Mouse (Mus musculus) midbrain, embryonic 16.5 days (tissue): ENCODE measurements at regions not wholly inside any gene's neighbourhood (a gene's known extent, or its start where the extent isn't known, plus 50 kb on each side); places are given as distances from the start of the nearest gene placed in this dataset.

Source experiments
- ATAC-seq: fragments of 200-750 bp; cut with Nextera tagmentation; 2 replicates; pipeline ENCODE4 v1.8.0; 2017; ENCODE audit warnings: moderate TSS enrichment
- H3K27ac ChIP-seq: fragments of 300-500 bp; sonication (generic); 2 replicates; pipeline ENCODE4 v1.5.1; 2014; ENCODE audit warnings: mild to moderate bottlenecking, low read length, mixed read lengths
- H3K27me3 ChIP-seq: fragments of 300-500 bp; sonication (generic); 2 replicates; pipeline ENCODE4 v1.6.1; 2014; ENCODE audit warnings: low read depth, low read length, mixed read lengths; ENCODE audit not compliant: control insufficient read depth, insufficient read depth
- H3K36me3 ChIP-seq: fragments of 300-500 bp; sonication (generic); 2 replicates; pipeline ENCODE4 v1.6.1; 2014; ENCODE audit warnings: mild to moderate bottlenecking, low read length, moderate library complexity, mixed read lengths; ENCODE audit not compliant: control insufficient read depth, insufficient read depth
- H3K4me1 ChIP-seq: fragments of 300-500 bp; sonication (generic); 2 replicates; pipeline ENCODE4 v1.6.1; 2014; ENCODE audit warnings: mild to moderate bottlenecking, low read length, mixed read lengths; ENCODE audit not compliant: control insufficient read depth, insufficient read depth
- H3K4me2 ChIP-seq: fragments of 300-500 bp; sonication (generic); 2 replicates; pipeline ENCODE4 v1.6.1; 2014; ENCODE audit warnings: mild to moderate bottlenecking, low read length, mixed read lengths
- H3K4me3 ChIP-seq: fragments of 300-500 bp; sonication (generic); 2 replicates; pipeline ENCODE4 v1.5.1; 2014; ENCODE audit warnings: low read depth, mild to moderate bottlenecking, low read length, moderate library complexity, mixed read lengths
- H3K9ac ChIP-seq: fragments of 300-500 bp; sonication (generic); 2 replicates; pipeline ENCODE4 v1.6.1; 2014; ENCODE audit warnings: low read depth, low read length, mixed read lengths
- H3K9me3 ChIP-seq: fragments of 300-500 bp; sonication (generic); replicated peaks from 2 replicates; pipeline ENCODE4 v1.6.1; 2014; ENCODE audit warnings: mild to moderate bottlenecking, low read length, mixed read lengths; ENCODE audit not compliant: control insufficient read depth, poor library complexity, severe bottlenecking
- WGBS: fragments of 180-500 bp; shearing (Covaris S2); extraction: QIAGEN DNeasy Blood & Tissue Kit; methylation state at CpG from one replicate; pipeline ENCODE4 v1.1.7; 2014; 5-methylcytosine and 5-hydroxymethylcytosine counted together

GRCm38 (mm10) chr19:26355054-26355453, 249.8 kb upstream of the Smarca2 start:
- ATAC-seq, result no peak
- H3K27me3 ChIP-seq, result no peaks in the 10 kb centered on the region
- H3K9ac ChIP-seq, result no peak overlapping the region
- no peaks in the 10 kb centered on the region for H3K4me1 ChIP-seq
- no peak overlapping the region for H3K4me2 ChIP-seq
- WGBS, result 90% methylated on average over 7 of the region's 7 CpGs
- H3K36me3 ChIP-seq, result no peaks in the 10 kb centered on the region
- H3K27ac ChIP-seq, result no peak overlapping the region
- H3K9me3 ChIP-seq, result no peaks in the 10 kb centered on the region
- no peak overlapping the region for H3K4me3 ChIP-seq

- H3K27ac ChIP-seq, result no peak overlapping the region
- H3K36me3 ChIP-seq, result no peaks in the 10 kb centered on the region
- no peaks in the 10 kb centered on the region for H3K9me3 ChIP-seq
- H3K4me1 ChIP-seq, result no peaks in the 10 kb centered on the region
- no peak overlapping the region for H3K9ac ChIP-seq
- H3K27me3 ChIP-seq, result no peaks in the 10 kb centered on the region
- H3K4me3 ChIP-seq, result no peak overlapping the region
- 86% methylated on average over 4 of the region's 4 CpGs for WGBS
- H3K4me2 ChIP-seq, result no peak overlapping the region
- ATAC-seq, result no peak
These were observed 220.9 kb upstream of the Smarca2 start for GRCm38 (mm10) chr19:26383961-26384381.

GRCm38 (mm10) chr19:26386075-26386474, 218.8 kb upstream of the Smarca2 start:
- no peak overlapping the region for H3K4me3 ChIP-seq
- no peak overlapping the region for H3K9ac ChIP-seq
- no peak for ATAC-seq
- no peaks in the 10 kb centered on the region for H3K36me3 ChIP-seq
- H3K4me2 ChIP-seq, result no peak overlapping the region
- H3K27me3 ChIP-seq, result no peaks in the 10 kb centered on the region
- no peaks in the 10 kb centered on the region for H3K4me1 ChIP-seq
- H3K27ac ChIP-seq, result no peak overlapping the region
- no peaks in the 10 kb centered on the region for H3K9me3 ChIP-seq

- Histone ChIP-seq H3K4me2 (no peak overlapping the region), H3K9me3 (no peaks in the 10 kb centered on the region), H3K36me3 (no peaks in the 10 kb centered on the region), H3K4me3 (no peak overlapping the region), H3K27ac (no peak overlapping the region), H3K9ac (no peak overlapping the region), H3K27me3 (no peaks in the 10 kb centered on the region), H3K4me1 (no peaks in the 10 kb centered on the region)
- no peak for ATAC-seq
- 91% methylated on average over 2 of the region's 2 CpGs for WGBS
These were observed 192.2 kb upstream of the Smarca2 start for GRCm38 (mm10) chr19:26412684-26413083.

GRCm38 (mm10) chr19:26414476-26415024, 190.3 kb upstream of the Smarca2 start:
- no peak overlapping the region for H3K4me3 ChIP-seq
- H3K36me3 ChIP-seq, result no peaks in the 10 kb centered on the region
- no peaks in the 10 kb centered on the region for H3K4me1 ChIP-seq
- H3K27ac ChIP-seq, result no peak overlapping the region
- WGBS, result 86% methylated on average over 6 of the region's 6 CpGs
- no peak for ATAC-seq
- H3K4me2 ChIP-seq, result no peak overlapping the region
- no peaks in the 10 kb centered on the region for H3K27me3 ChIP-seq
- H3K9me3 ChIP-seq, result no peaks in the 10 kb centered on the region
- H3K9ac ChIP-seq, result no peak overlapping the region

- H3K27me3 ChIP-seq, result no peaks in the 10 kb centered on the region
- H3K27ac ChIP-seq, result no peak overlapping the region
- H3K9ac ChIP-seq, result no peak overlapping the region
- H3K9me3 ChIP-seq, result no peaks in the 10 kb centered on the region
- no peaks in the 10 kb centered on the region for H3K36me3 ChIP-seq
- 89% methylated on average over 2 of the region's 2 CpGs for WGBS
- no peaks in the 10 kb centered on the region for H3K4me1 ChIP-seq
- no peak overlapping the region for H3K4me3 ChIP-seq
- ATAC-seq, result no peak
- no peak overlapping the region for H3K4me2 ChIP-seq
These were observed 185.1 kb upstream of the Smarca2 start for GRCm38 (mm10) chr19:26419781-26420180.

GRCm38 (mm10) chr19:26439163-26439562, 165.7 kb upstream of the Smarca2 start:
- 88% methylated on average over 2 of the region's 2 CpGs for WGBS
- Histone ChIP-seq H3K27ac (no peak overlapping the region), H3K4me2 (no peak overlapping the region), H3K4me3 (no peak overlapping the region), H3K4me1 (no peaks in the 10 kb centered on the region), H3K9me3 (no peaks in the 10 kb centered on the region), H3K27me3 (no peaks in the 10 kb centered on the region), H3K36me3 (no peaks in the 10 kb centered on the region), H3K9ac (no peak overlapping the region)
- ATAC-seq, result no peak

- Histone ChIP-seq H3K4me3 (no peak overlapping the region), H3K9me3 (no peaks in the 10 kb centered on the region), H3K4me2 (no peak overlapping the region), H3K27me3 (no peaks in the 10 kb centered on the region), H3K27ac (no peak overlapping the region), H3K4me1 (no peaks in the 10 kb centered on the region), H3K9ac (no peak overlapping the region), H3K36me3 (no peaks in the 10 kb centered on the region)
- no peak for ATAC-seq
- WGBS, result 82% methylated on average over 4 of the region's 4 CpGs
These were observed 159.5 kb upstream of the Smarca2 start for GRCm38 (mm10) chr19:26445309-26445708.

GRCm38 (mm10) chr19:26447427-26448023, 157.3 kb upstream of the Smarca2 start:
- H3K36me3 ChIP-seq, result no peaks in the 10 kb centered on the region
- 79% methylated on average over 7 of the region's 7 CpGs for WGBS
- no peak overlapping the region for H3K4me3 ChIP-seq
- H3K27ac ChIP-seq, result no peak overlapping the region
- no peaks in the 10 kb centered on the region for H3K27me3 ChIP-seq
- ATAC-seq, result no peak
- H3K9ac ChIP-seq, result no peak overlapping the region
- H3K4me1 ChIP-seq, result no peaks in the 10 kb centered on the region
- no peak overlapping the region for H3K4me2 ChIP-seq
- H3K9me3 ChIP-seq, result no peaks in the 10 kb centered on the region
